ENCODE assay signal across 8 mouse cellular contexts in genomic region chr7:109968924-109969450, GRCm38 (mm10). TPM values are rescaled to one million over a fixed set of nuclear protein-coding genes. Genes with fewer than 3 reads are reported as not detected.
DNase-seq lines count a peak whose midpoint lies in the region; ATAC-seq lines count a peak whose summit lies in the region.

No protein-coding gene starts in this region.

- no peaks in the 10 kb centered on the region for H3K9me3 ChIP-seq in forebrain, embryonic 14.5 days (replicated peaks; ENCODE audit: control insufficient read depth, low read length)
- no peaks in the 10 kb centered on the region for H3K9me3 ChIP-seq in kidney, embryonic 15.5 days (replicated peaks)
- H3K9me3 ChIP-seq in midbrain, embryonic 15.5 days: no peaks in the 10 kb centered on the region

- no peaks in the 10 kb centered on the region for H3K27me3 ChIP-seq in forebrain, embryonic 14.5 days (replicated peaks; ENCODE audit: control insufficient read depth, insufficient read depth, low read length)
- H3K27me3 ChIP-seq in kidney, embryonic 15.5 days: no peaks in the 10 kb centered on the region
- no peaks in the 10 kb centered on the region for H3K27me3 ChIP-seq in midbrain, embryonic 15.5 days (replicated peaks)

- H3K4me2 ChIP-seq in forebrain, embryonic 14.5 days (ENCODE audit: low read length): peak overlapping the region; percentile 2; the same call in 1 of the 2 replicates
- H3K4me2 ChIP-seq in kidney, embryonic 15.5 days: no peak overlapping the region
- no peak overlapping the region for H3K4me2 ChIP-seq in midbrain, embryonic 15.5 days

- peak; percentile 16 for DNase-seq in adrenal gland, postnatal 25 days
- DNase-seq in adrenal gland, adult 18-20 months (ENCODE audit: low spot score in 2 of 2): no peak
- peak; percentile 63 for DNase-seq in right cerebral cortex, postnatal 14 days
- DNase-seq in right cerebral cortex, postnatal 25 days: no peak
- peak; percentile 95 for DNase-seq in forebrain, embryonic 14.5 days (ENCODE audit: low spot score)

- WGBS in forebrain, embryonic 14.5 days: 8% methylated on average over 2 of the region's 2 CpGs
- 11% methylated on average over 2 of the region's 2 CpGs for WGBS in kidney, embryonic 15.5 days
- whole genome bisulfite sequencing in midbrain, embryonic 15.5 days: 0% methylated on average over 2 of the region's 2 CpGs

- no peak overlapping the region for H3K9ac ChIP-seq in forebrain, embryonic 14.5 days (ENCODE audit: low read length)
- H3K9ac ChIP-seq in kidney, embryonic 15.5 days: no peak overlapping the region
- no peak overlapping the region for H3K9ac ChIP-seq in midbrain, embryonic 15.5 days

- peak; percentile 90 for ATAC-seq in forebrain, embryonic 14.5 days
- peak; percentile 40; the same call in 1 of the 2 replicates for ATAC-seq in kidney, embryonic 15.5 days (replicated peaks; ENCODE audit: low FRiP score)
- peak; percentile 87 for ATAC-seq in midbrain, embryonic 15.5 days (replicated peaks)
- no peak for ATAC-seq in activated CD4-positive, CD25-positive, alpha-beta regulatory T cell, adult 4 months

- H3K4me3 ChIP-seq in forebrain, embryonic 14.5 days (ENCODE audit: low read depth, low read length): no peak overlapping the region
- no peak overlapping the region for H3K4me3 ChIP-seq in kidney, embryonic 15.5 days (replicated peaks)
- no peak overlapping the region for H3K4me3 ChIP-seq in midbrain, embryonic 15.5 days

- peaks cover 10% of the 10 kb centered on the region; the same call in 1 of the 2 replicates for H3K4me1 ChIP-seq in forebrain, embryonic 14.5 days (ENCODE audit: control insufficient read depth, insufficient read depth, low read length)
- peaks cover 7% of the 10 kb centered on the region; the same call in 1 of the 2 replicates for H3K4me1 ChIP-seq in kidney, embryonic 15.5 days
- H3K4me1 ChIP-seq in midbrain, embryonic 15.5 days: peaks cover 10% of the 10 kb centered on the region; the same call in 1 of the 2 replicates

- H3K36me3 ChIP-seq in forebrain, embryonic 14.5 days (ENCODE audit: control insufficient read depth, insufficient read depth, low read length): peaks cover 10% of the 10 kb centered on the region
- peaks cover 6% of the 10 kb centered on the region for H3K36me3 ChIP-seq in kidney, embryonic 15.5 days
- H3K36me3 ChIP-seq in midbrain, embryonic 15.5 days (replicated peaks): peaks cover 5% of the 10 kb centered on the region; the same call in 1 of the 2 replicates

- H3K27ac ChIP-seq in forebrain, embryonic 14.5 days (ENCODE audit: low read depth, low read length): peak overlapping the region; percentile 88
- peak overlapping the region; percentile 73; the same call in 1 of the 2 replicates for H3K27ac ChIP-seq in kidney, embryonic 15.5 days
- peak overlapping the region; percentile 67 for H3K27ac ChIP-seq in midbrain, embryonic 15.5 days

RNA-seq across cellular contexts. Expression of gene Dennd5a, which starts 8.7 kb away (rescaled TPM):
- 143 and 171 TPM in 2 replicates for total RNA-seq in adrenal gland, postnatal 25 days (2021)
- total RNA-seq in adrenal gland, adult 18-20 months (2021): 100 to 1,000 TPM; 158 to 167 TPM
- polyA plus RNA-seq in forebrain, embryonic 14.5 days (2014; fragmentation: Nextera tagmentation; extraction: Ambion mirVana): 57.5 and 59.4 TPM in 2 replicates
- polyA plus RNA-seq in kidney, embryonic 15.5 days (2015; fragmentation: Nextera tagmentation; extraction: Ambion mirVana): 31.4 and 31.6 TPM in 2 replicates
- 41.7 and 46.2 TPM in 2 replicates for polyA plus RNA-seq in midbrain, embryonic 15.5 days (2015; fragmentation: Nextera tagmentation; extraction: Ambion mirVana)
- polyA plus RNA-seq in activated CD4-positive, CD25-positive, alpha-beta regulatory T cell, adult 4 months (2017; shearing (Covaris generic)): 10 to 100 TPM; 29.7 to 34.8 TPM

RNA-seq across cellular contexts. Expression of gene Tmem41b, which starts 17.7 kb away (rescaled TPM):
- total RNA-seq in adrenal gland, postnatal 25 days (2021): 54.0 and 56.7 TPM in 2 replicates
- 10 to 100 TPM; 47.1 to 70.2 TPM for total RNA-seq in adrenal gland, adult 18-20 months (2021)
- 71.8 and 81.5 TPM in 2 replicates for polyA plus RNA-seq in forebrain, embryonic 14.5 days (2014; fragmentation: Nextera tagmentation; extraction: Ambion mirVana)
- polyA plus RNA-seq in kidney, embryonic 15.5 days (2015; fragmentation: Nextera tagmentation; extraction: Ambion mirVana): 59.5 and 69.1 TPM in 2 replicates
- 58.1 and 63.1 TPM in 2 replicates for polyA plus RNA-seq in midbrain, embryonic 15.5 days (2015; fragmentation: Nextera tagmentation; extraction: Ambion mirVana)
- polyA plus RNA-seq in activated CD4-positive, CD25-positive, alpha-beta regulatory T cell, adult 4 months (2017; shearing (Covaris generic)): 10 to 100 TPM; 31.6 to 35.3 TPM

RNA-seq across cellular contexts. Expression of gene Ipo7, which starts 49.1 kb away (rescaled TPM):
- 84.8 and 104 TPM in 2 replicates for total RNA-seq in adrenal gland, postnatal 25 days (2021)
- total RNA-seq in adrenal gland, adult 18-20 months (2021): 10 to 100 TPM; 96.2 to 96.7 TPM
- 15.4 and 18.6 TPM in 2 replicates for polyA plus RNA-seq in forebrain, embryonic 14.5 days (2014; fragmentation: Nextera tagmentation; extraction: Ambion mirVana)
- 53.8 and 54.3 TPM in 2 replicates for polyA plus RNA-seq in kidney, embryonic 15.5 days (2015; fragmentation: Nextera tagmentation; extraction: Ambion mirVana)
- 40.3 and 43.1 TPM in 2 replicates for polyA plus RNA-seq in midbrain, embryonic 15.5 days (2015; fragmentation: Nextera tagmentation; extraction: Ambion mirVana)
- polyA plus RNA-seq in activated CD4-positive, CD25-positive, alpha-beta regulatory T cell, adult 4 months (2017; shearing (Covaris generic)): 10 to 100 TPM; 26.5 to 31.4 TPM

Comparison
In these comparisons a context has a peak if more than half of its experiments do, and no peak if none do; other contexts are left out.
1. DNase-seq: peak in adrenal gland, postnatal 25 days (single experiment), right cerebral cortex, postnatal 14 days (single experiment) and forebrain, embryonic 14.5 days (single experiment); none in adrenal gland, adult 18-20 months (0 of 2) and right cerebral cortex, postnatal 25 days (single experiment).
2. Peak in every context shown above with its lines, with median percentiles within 50 percentile points of each other: H3K27ac ChIP-seq.